Mouse (Mus musculus) v-Abl transformed pro-B cells (cell line): ENCODE results near the gene H2afj.

Source experiments
- in situ Hi-C, 2 experiments: fragments of 400-800 bp; cut with MboI; formaldehyde crosslinking; loops; one replicate each; pipeline ENCODE4 v1.15.1; 2025; ENCODE audit not compliant: unreplicated experiment in 2 of 2

H2afj gene

GRCm38 (mm10) chr6:136835352-136835751 is 27.3 kb downstream of the H2afj start, which contains the start of gene Smco3:
TSS of gene Smco3 (minus strand) at chr6:136835452.
- in situ Hi-C loops, result loop anchor here (25.0 kb wide), 2 partner anchors 902 to 1598 kb away; partner anchors contain the start of gene Strap (in 2 of the 2)

GRCm38 (mm10) chr6:136837323-136837722 is 29.3 kb downstream of the H2afj start:
- in situ Hi-C loops, result loop anchor here (25.0 kb wide), 2 partner anchors 900 to 1600 kb away; partner anchors contain the start of gene Strap (in 2 of the 2)

- in situ Hi-C loops, result loop anchor here (25.0 kb wide), 2 partner anchors 892 to 1608 kb away; partner anchors contain the start of gene Strap (in 2 of the 2)
Observed at GRCm38 (mm10) chr6:136844903-136845302, 36.9 kb downstream of the H2afj start.

GRCm38 (mm10) chr6:136845706-136846480 is 37.8 kb downstream of the H2afj start:
- in situ Hi-C loops, result loop anchor here (25.0 kb wide), 2 partner anchors 891 to 1609 kb away; partner anchors contain the start of gene Strap (in 2 of the 2)

GRCm38 (mm10) chr6:136847267-136847666 is 39.2 kb downstream of the H2afj start:
- in situ Hi-C loops, result loop anchor here (25.0 kb wide), 2 partner anchors 890 to 1610 kb away; partner anchors contain the start of gene Strap (in 2 of the 2)

GRCm38 (mm10) chr6:136847790-136848189 is 39.7 kb downstream of the H2afj start:
- in situ Hi-C loops, result loop anchor here (25.0 kb wide), 2 partner anchors 890 to 1610 kb away; partner anchors contain the start of gene Strap (in 2 of the 2)

GRCm38 (mm10) chr6:136848399-136848798 is 40.4 kb downstream of the H2afj start:
- in situ Hi-C loops, result loop anchor here (25.0 kb wide), 2 partner anchors 889 to 1611 kb away; partner anchors contain the start of gene Strap (in 2 of the 2)

- in situ Hi-C loops, result loop anchor here (25.0 kb wide), 2 partner anchors 888 to 1612 kb away; partner anchors contain the start of gene Strap (in 2 of the 2)
Observed at GRCm38 (mm10) chr6:136848971-136849370, 40.9 kb downstream of the H2afj start.

- in situ Hi-C loops, result loop anchor here in 1 of 2 experiments (25.0 kb wide), 1 partner anchor 337 kb away; no protein-coding TSS in a partner anchor
Observed at GRCm38 (mm10) chr6:136850267-136850666, 42.2 kb downstream of the H2afj start.

- in situ Hi-C loops, result loop anchor here in 1 of 2 experiments (25.0 kb wide), 1 partner anchor 335 kb away; no protein-coding TSS in a partner anchor
Observed at GRCm38 (mm10) chr6:136852348-136852747, 44.3 kb downstream of the H2afj start.

- in situ Hi-C loops, result loop anchor here in 1 of 2 experiments (25.0 kb wide), 1 partner anchor 335 kb away; no protein-coding TSS in a partner anchor
Observed at GRCm38 (mm10) chr6:136852762-136853161, 44.7 kb downstream of the H2afj start.

- in situ Hi-C loops, result loop anchor here in 1 of 2 experiments (25.0 kb wide), 1 partner anchor 333 kb away; no protein-coding TSS in a partner anchor
Observed at GRCm38 (mm10) chr6:136854361-136854781, 46.3 kb downstream of the H2afj start.

GRCm38 (mm10) chr6:136855183-136855582 is 47.1 kb downstream of the H2afj start:
- in situ Hi-C loops, result loop anchor here in 1 of 2 experiments (5.0 to 25.0 kb wide), 2 partner anchors 77 to 332 kb away; no protein-coding TSS in a partner anchor

GRCm38 (mm10) chr6:136856071-136856636 is 48.1 kb downstream of the H2afj start:
- in situ Hi-C loops, result loop anchor here in 1 of 2 experiments (5.0 to 25.0 kb wide), 2 partner anchors 76 to 331 kb away; no protein-coding TSS in a partner anchor

GRCm38 (mm10) chr6:136857186-136857872 is 49.3 kb downstream of the H2afj start, which contains the start of gene Art4:
TSS of gene Art4 (minus strand) at chr6:136857733.
- in situ Hi-C loops, result loop anchor here in 1 of 2 experiments (5.0 to 25.0 kb wide), 2 partner anchors 75 to 330 kb away; no protein-coding TSS in a partner anchor

GRCm38 (mm10) chr6:136857873-136858260 is 49.8 kb downstream of the H2afj start:
- in situ Hi-C loops, result loop anchor here in 1 of 2 experiments (5.0 to 25.0 kb wide), 2 partner anchors 74 to 329 kb away; no protein-coding TSS in a partner anchor

GRCm38 (mm10) chr6:136858420-136858819 is 50.4 kb downstream of the H2afj start:
- in situ Hi-C loops, result loop anchor here in 1 of 2 experiments (5.0 to 25.0 kb wide), 2 partner anchors 74 to 329 kb away; no protein-coding TSS in a partner anchor
